Mouse (Mus musculus): ENCODE data around the gene Mageb3. TPM values are rescaled to one million over a fixed set of nuclear protein-coding genes. Genes with fewer than 3 reads are reported as not detected.
"Not testable (repeated sequence)": the region's sequence is repeated elsewhere in the genome, so short reads cannot be mapped to it uniquely, and the experiment has no call there.

Gene Mageb3
- 0.73 TPM in 1 of 2 replicates, not detected in the other for total RNA-seq (2017)

DNA sequence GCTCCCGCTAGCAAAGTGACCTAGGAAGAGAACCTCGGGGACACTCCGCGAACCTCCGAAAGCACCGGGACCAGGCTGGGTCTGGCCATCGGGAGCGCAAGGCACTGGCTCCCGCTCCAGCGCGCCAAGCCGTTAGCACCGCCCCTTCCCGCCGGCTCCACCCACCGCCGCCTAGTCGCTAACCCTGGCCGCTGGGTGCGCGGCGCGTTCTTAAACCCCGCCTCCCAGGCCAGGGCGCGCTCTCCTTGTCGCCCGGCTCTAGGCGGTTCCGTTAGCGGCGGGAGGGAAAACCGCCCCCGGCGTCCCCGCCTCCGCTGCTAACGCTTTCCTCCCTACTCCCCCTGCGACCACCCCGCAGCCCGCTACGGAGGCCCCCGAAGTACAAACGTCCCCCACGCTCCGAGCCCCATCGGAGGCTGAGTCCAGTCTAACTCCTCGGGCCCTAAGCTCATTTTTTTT is at the start of gene Mageb3, which contains the start of gene Ctdspl2:
Mageb3 (minus strand) TSS at position 328 of the 459 bp plus-strand sequence.
Ctdspl2 (plus strand) TSS at position 237 of the 459 bp plus-strand sequence.
- ATAC-seq (replicated peaks; ENCODE audit: low read depth, poor library complexity, severe bottlenecking) = peak; percentile 88

DNA sequence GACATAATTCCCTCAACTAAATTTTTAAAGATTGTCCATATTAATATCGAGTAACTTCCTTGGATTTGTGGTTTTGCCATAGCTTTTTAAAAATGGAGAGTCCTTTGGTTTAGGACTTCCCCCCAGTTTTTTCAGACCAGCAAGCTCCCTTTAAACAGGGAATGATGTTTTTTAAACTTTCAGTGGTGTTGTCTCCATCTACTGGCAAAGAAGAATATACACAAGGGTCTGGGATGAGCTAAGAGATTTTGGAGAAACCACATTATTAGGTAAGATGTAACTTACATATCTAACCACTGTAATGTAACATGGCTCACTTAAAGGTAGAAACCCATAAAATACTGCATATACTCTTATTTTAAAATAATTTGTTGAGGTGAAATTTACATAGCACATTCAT is 39.8 kb upstream of the Mageb3 start:
- ATAC-seq (replicated peaks; ENCODE audit: low read depth, poor library complexity, severe bottlenecking) = peak; percentile 58

DNA sequence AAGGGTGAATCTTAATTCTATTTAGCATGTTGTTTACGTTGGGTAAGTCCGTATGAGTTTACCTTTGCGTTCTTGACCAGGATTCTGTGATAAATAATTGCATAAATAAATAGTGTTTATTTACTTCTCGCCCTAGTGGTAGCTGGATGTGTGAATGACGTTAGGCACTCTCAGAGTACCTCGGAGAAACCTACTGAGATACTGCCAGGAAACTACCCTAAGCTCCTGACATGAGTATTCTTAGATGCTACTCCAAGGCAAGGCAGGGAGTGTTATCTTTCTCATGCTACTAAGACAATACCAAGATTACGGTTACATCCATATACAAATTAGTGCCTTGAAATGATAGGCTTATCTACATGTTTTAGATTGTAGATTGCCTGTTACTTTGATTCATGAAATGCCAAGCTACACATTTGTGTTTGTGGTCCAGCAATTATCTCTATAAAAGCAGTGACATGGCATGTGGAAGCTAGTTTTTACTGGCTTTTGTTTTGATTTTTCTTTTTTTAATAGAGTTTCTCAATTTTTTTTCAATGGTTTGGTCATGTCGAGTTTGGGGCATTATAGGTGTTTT is 1.4 kb upstream of the Mageb3 start:
- ATAC-seq (replicated peaks; ENCODE audit: low read depth, poor library complexity, severe bottlenecking) = no peak

DNA sequence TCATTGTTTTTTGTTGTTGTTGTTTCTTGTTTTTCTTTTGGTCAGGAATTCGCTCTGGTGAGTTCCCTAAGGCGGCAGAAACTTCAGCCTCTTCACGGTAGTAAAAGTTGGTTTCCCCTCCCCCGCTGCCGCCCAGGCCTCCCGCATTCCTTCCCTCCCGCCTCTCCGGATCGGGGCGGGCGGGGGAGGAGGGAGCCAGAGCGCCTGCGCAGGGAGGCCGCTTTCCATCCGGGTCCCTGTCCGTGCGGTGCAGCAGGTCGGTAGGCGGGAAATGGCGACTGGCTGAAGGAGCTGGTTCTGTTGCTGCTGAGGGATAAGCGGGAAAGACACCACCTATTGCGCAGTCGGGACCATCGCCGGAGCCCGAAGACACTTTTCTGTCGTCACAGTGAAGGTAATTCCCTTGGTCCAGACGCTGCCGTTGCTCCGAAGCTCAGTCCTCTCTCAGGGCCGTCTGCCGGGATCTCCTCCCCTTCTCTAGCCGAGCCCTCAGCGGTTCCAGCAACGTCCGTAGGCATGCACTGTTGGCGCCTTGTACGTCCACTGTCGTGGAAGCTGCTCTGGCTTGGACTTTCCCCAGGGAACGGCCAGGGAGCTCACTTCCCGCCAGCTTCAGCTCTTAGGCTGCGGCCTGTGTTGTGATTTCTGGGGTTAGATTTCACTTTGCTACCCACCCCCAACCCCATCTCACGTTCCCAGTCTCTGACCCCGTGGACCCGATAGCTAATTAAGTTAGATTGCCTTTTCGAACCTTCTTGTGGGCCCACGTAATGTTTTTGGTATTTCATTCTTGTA is 529 bp upstream of the Mageb3 start:
- ATAC-seq (replicated peaks; ENCODE audit: low read depth, poor library complexity, severe bottlenecking) = peak; percentile 79

DNA sequence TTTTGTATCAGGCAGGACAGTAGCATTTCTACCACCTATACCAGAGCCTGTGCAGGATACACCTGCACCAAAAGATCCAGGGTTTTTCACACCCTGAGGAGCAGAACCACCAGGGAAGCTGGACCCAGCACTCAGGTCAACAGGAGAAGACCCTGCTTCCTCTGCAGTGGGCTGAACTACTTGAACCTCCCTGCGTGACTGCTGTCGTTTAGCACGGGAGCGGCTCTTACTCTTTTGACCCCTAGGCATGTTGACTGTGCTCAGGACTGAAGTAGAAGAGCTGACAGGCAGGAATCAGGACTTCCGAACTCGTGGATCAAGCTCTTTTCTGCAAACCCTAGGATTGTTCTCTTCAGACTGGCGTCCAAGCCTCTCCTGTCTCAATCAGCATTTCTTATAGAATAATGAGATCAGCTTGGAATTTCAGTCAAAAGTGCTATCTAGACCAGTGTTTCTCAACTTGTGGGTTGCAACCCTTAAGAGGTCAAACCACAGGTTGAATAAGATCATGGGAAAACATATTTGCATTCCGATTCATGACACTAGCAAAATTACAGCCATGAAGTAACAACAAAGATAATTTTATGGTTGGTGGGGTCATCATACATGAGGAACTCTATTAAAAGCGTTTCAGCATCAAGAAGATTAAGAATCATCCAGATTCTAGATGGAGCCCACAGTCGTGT is 778 bp downstream of the Mageb3 start:
- ATAC-seq (replicated peaks; ENCODE audit: low read depth, poor library complexity, severe bottlenecking) = 0 out of 2 replicates have a peak, but pooled peaks have one; percentile 3

DNA sequence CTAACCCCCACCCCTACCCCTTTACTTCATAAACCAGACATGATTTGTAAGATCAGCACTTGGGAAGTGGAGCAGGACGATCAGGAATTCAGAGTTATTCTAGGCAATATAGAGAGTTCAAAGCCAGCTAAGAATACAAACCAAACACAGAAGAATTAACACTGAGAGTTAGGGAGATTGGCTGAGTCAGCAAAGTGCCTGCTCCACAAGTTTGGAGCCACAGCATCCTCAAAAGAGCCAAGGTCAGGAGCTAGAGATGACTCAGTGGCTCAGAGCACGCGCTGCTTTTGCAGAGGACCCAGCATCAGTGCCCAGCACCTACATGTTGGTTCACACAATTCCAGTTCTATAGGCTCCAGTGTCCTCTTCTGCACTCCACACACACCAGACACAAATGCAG is 12.5 kb downstream of the Mageb3 start:
- no peak for ATAC-seq (replicated peaks; ENCODE audit: low read depth, poor library complexity, severe bottlenecking)

DNA sequence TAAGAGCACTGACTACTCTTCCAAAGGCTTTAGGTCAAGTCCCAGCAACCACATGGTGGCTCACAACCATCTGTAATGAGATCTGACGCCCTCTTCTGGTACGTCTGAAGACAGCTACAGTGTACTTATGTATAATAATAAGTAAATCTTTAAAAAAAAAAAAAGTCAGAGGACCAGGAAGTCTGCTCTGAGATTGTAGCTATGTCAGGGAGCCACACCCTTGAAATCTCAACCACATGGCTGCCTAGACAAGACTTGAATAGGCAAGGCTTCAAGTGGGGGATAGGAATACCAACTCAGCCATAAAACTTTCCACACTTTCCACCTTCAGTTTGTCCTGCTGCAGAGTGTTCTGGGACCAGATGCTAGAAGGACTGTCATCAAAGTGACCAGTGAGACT is 18.3 kb downstream of the Mageb3 start:
- not testable (repeated sequence) for ATAC-seq (replicated peaks; ENCODE audit: low read depth, poor library complexity, severe bottlenecking)

DNA sequence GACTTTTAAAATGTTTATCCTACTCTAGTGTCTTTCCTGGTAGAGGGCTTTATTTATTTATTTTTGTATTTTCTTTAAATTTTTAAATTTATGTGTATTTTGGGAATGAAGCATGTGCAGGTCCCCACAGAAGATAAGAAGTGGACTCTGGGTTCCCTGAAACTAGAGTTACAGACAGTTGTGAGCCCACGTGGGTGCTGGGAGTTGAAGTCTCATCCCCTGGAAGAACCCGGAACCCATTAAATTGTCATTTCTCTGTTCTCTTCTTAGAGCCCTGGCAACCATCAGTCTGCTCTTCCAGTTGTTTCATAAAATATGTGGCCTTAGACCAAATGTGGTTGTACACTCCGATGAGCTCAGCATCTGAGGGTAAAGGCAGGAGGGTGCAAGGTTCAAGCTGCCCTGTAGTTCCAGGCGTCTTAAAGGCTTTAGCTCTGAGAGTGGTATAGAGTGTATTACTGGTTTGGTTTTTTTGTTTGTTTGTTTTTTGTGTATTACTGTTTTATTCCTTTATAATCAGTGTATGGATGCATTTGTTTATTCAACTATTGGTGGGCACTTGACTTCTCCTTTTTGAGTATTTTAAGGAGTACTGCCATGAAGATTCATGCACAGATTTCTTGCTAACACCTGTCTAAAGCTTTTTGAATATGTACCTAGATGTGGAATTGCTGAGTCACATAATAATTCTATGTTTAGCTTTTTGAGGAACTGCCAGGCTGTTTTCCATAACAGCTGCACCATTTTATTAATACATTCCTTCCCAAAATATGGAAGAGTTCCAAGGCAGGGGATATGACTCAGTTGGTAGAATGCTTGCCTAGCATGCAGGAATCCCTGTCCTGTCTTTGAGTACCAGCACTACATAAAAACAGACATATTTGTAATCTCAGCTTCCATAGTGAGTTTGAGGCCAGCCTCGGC is 39.6 kb downstream of the Mageb3 start:
- no peak for ATAC-seq (replicated peaks; ENCODE audit: low read depth, poor library complexity, severe bottlenecking)

DNA sequence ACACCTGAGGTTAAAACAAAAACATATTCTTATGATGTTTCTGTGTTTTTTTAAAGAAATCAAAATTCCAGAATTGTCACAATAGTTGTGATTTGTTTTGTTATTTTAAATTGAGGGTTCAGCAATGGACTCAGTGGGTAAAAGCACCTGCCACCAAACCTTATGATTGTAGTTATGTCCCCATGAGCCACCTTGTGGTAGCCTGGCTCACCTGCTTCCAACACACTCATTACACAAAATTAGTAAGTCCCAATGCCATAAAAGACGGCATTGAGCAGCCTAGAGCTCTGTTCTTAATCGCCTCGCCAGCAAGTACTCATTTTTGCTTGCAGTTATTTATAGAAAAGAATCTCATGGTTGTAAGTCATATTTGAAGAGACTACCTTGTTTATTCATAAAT is 45.9 kb downstream of the Mageb3 start:
- no peak for ATAC-seq (replicated peaks; ENCODE audit: low read depth, poor library complexity, severe bottlenecking)

Other genes starting within 250 kb of the Mageb3 start
- gene Frmd5, start 149.0 kb downstream of the Mageb3 start, total RNA-seq (2017) = not detected in 2 replicates
- gene Casc4, start 89.1 kb downstream of the Mageb3 start, total RNA-seq (2017) = 28.7 and 37.5 TPM in 2 replicates
- 72.6 and 94.4 TPM in 2 replicates for gene Ctdspl2, start 91 bp downstream of the Mageb3 start, total RNA-seq (2017)
- gene Eif3j1, start 72.5 kb upstream of the Mageb3 start, total RNA-seq (2017) = 42.5 and 44.9 TPM in 2 replicates
- 13.8 and 15.2 TPM in 2 replicates for gene Spg11, start 162.3 kb upstream of the Mageb3 start, total RNA-seq (2017)
- gene B2m, start 191.6 kb upstream of the Mageb3 start, total RNA-seq (2017) = 2,084 and 2,334 TPM in 2 replicates
- not detected in 2 replicates for gene Trim69, start 204.6 kb upstream of the Mageb3 start, total RNA-seq (2017)
- not detected in 2 replicates for gene Patl2, start 230.1 kb upstream of the Mageb3 start, total RNA-seq (2017)
- gene Terb2, start 230.2 kb upstream of the Mageb3 start, total RNA-seq (2017) = not detected in 2 replicates